Mouse (Mus musculus): Measurements from ENCODE around the gene Hexb.
A peak's percentile ranks its signal among the peaks of the same experiment; 100 is the strongest.
"Not testable (repeated sequence)": the region's sequence is repeated elsewhere in the genome, so short reads cannot be mapped to it uniquely, and the experiment has no call there.

Gene Hexb

GRCm38 (mm10) chr13:97182821-97183220, 15.3 kb downstream of the Hexb start:
- no peak for DNase-seq (ENCODE audit: low read depth, low spot score)

GRCm38 (mm10) chr13:97180113-97180828, 17.9 kb downstream of the Hexb start:
- no peak for DNase-seq (ENCODE audit: low read depth, low spot score)

- DNase-seq (ENCODE audit: low read depth, low spot score): no peak
Measured at GRCm38 (mm10) chr13:97178943-97179342, 19.2 kb downstream of the Hexb start.

GRCm38 (mm10) chr13:97176731-97177130, 21.4 kb downstream of the Hexb start:
- peak; percentile 20 for DNase-seq (ENCODE audit: low read depth, low spot score)

GRCm38 (mm10) chr13:97175520-97176264, 22.5 kb downstream of the Hexb start:
- no peak for DNase-seq (ENCODE audit: low read depth, low spot score)

GRCm38 (mm10) chr13:97145834-97146233, 52.3 kb downstream of the Hexb start:
- DNase-seq (ENCODE audit: low read depth, low spot score): peak; percentile 40

GRCm38 (mm10) chr13:97142321-97142720, 55.8 kb downstream of the Hexb start:
- DNase-seq (ENCODE audit: low read depth, low spot score): no peak

GRCm38 (mm10) chr13:97138404-97138931, 59.7 kb downstream of the Hexb start:
- not testable (repeated sequence) for DNase-seq (ENCODE audit: low read depth, low spot score)

GRCm38 (mm10) chr13:97137466-97138400, 60.4 kb downstream of the Hexb start, which contains the start of the genes Gfm2 and Nsa2:
TSS of gene Gfm2 (plus strand) at chr13:97137937.
TSS of gene Nsa2 (minus strand) at chr13:97137937.
- peak; percentile 88 for DNase-seq (ENCODE audit: low read depth, low spot score)

- DNase-seq (ENCODE audit: low read depth, low spot score): not testable (repeated sequence)
Measured at GRCm38 (mm10) chr13:97130413-97130812, 67.7 kb downstream of the Hexb start.

GRCm38 (mm10) chr13:97129654-97130053, 68.5 kb downstream of the Hexb start:
- DNase-seq (ENCODE audit: low read depth, low spot score): not testable (repeated sequence)
